Mouse (Mus musculus) gastrocnemius, postnatal 36 days (tissue): ENCODE results near the gene Creb3l1. TPM values are rescaled to one million over a fixed set of nuclear protein-coding genes. Genes with fewer than 3 reads are reported as not detected.

Source experiments
- DNase-seq, 2 experiments: peaks; one replicate each; pipeline ENCODE4 v3.0.0; 2022
- intact Hi-C: fragments of 180-260 bp; cut with DNase I; formaldehyde crosslinking; loops from one replicate; pipeline ENCODE4 v1.15.1; 2025
- total RNA-seq, 2 experiments: library from RNA; stranded (reverse); gene quantifications; 2 replicates each; pipeline ENCODE4 v1.2.3; 2021

Creb3l1 gene
- total RNA-seq, 2 experiments from 2014 or later, result 3.9 to 5.7 TPM

- intact Hi-C loops, result no loop called here
- DNase-seq, result peak; percentile 92 to 96
These were observed 16.2 kb downstream of the Creb3l1 start for GRCm38 (mm10) chr2:92007933-92008622.

- intact Hi-C loops, result no loop called here
These were observed 17.1 kb downstream of the Creb3l1 start for GRCm38 (mm10) chr2:92006983-92007921.

GRCm38 (mm10) chr2:92006491-92006890, 17.8 kb downstream of the Creb3l1 start:
- intact Hi-C loops, result no loop called here
- DNase-seq, result no peak

More at GRCm38 (mm10) chr2:92006983-92007921, 17.1 kb downstream of the Creb3l1 start:
- DNase-seq, result peak in 1 of 2 experiments; percentile 42

- no peak for DNase-seq
- intact Hi-C loops, result no loop called here
These were observed 19.7 kb downstream of the Creb3l1 start for GRCm38 (mm10) chr2:92004617-92005016.

GRCm38 (mm10) chr2:91997905-91998608, 26.2 kb downstream of the Creb3l1 start:
- DNase-seq, result no peak
- intact Hi-C loops, result no loop called here

GRCm38 (mm10) chr2:91996006-91996405, 28.3 kb downstream of the Creb3l1 start:
- intact Hi-C loops, result no loop called here
- DNase-seq, result no peak

- no peak for DNase-seq
These were observed 30.9 kb downstream of the Creb3l1 start for GRCm38 (mm10) chr2:91993409-91993808.

GRCm38 (mm10) chr2:91989750-91990149, 34.6 kb downstream of the Creb3l1 start:
- no peak for DNase-seq
- intact Hi-C loops, result loop anchor here (5.0 to 10.0 kb wide), 2 partner anchors 195 to 448 kb away; no protein-coding TSS in a partner anchor

More at GRCm38 (mm10) chr2:91993409-91993808, 30.9 kb downstream of the Creb3l1 start:
- intact Hi-C loops, result loop anchor here (5.0 kb wide), 1 partner anchor 444 kb away; no protein-coding TSS in a partner anchor

GRCm38 (mm10) chr2:91987542-91987941, 36.8 kb downstream of the Creb3l1 start:
- DNase-seq, result peak; percentile 75 to 78
- intact Hi-C loops, result loop anchor here (1.0 to 10.0 kb wide), 3 partner anchors 43 to 197 kb away; partner anchors contain the start of gene Gm9821

- intact Hi-C loops, result loop anchor here (2.0 to 10.0 kb wide), 2 partner anchors 41 to 199 kb away; partner anchors contain the start of gene Gm9821
- no peak for DNase-seq
These were observed 38.2 kb downstream of the Creb3l1 start for GRCm38 (mm10) chr2:91986071-91986470.

GRCm38 (mm10) chr2:91984906-91985525, 39.3 kb downstream of the Creb3l1 start:
- intact Hi-C loops, result loop anchor here (10.0 kb wide), 1 partner anchor 200 kb away; no protein-coding TSS in a partner anchor
- DNase-seq, result no peak

GRCm38 (mm10) chr2:91984439-91984838, 39.9 kb downstream of the Creb3l1 start:
- intact Hi-C loops, result loop anchor here (10.0 kb wide), 1 partner anchor 200 kb away; no protein-coding TSS in a partner anchor
- DNase-seq, result no peak

- intact Hi-C loops, result loop anchor here (10.0 kb wide), 1 partner anchor 204 kb away; no protein-coding TSS in a partner anchor
- DNase-seq, result no peak
These were observed 43.5 kb downstream of the Creb3l1 start for GRCm38 (mm10) chr2:91980830-91981229.

- no peak for DNase-seq
- intact Hi-C loops, result loop anchor here (10.0 kb wide), 1 partner anchor 205 kb away; no protein-coding TSS in a partner anchor
These were observed 44.1 kb downstream of the Creb3l1 start for GRCm38 (mm10) chr2:91980245-91980644.

- intact Hi-C loops, result loop anchor here (5.0 kb wide), 1 partner anchor 41 kb away; no protein-coding TSS in a partner anchor
- DNase-seq, result no peak
These were observed 45.8 kb downstream of the Creb3l1 start for GRCm38 (mm10) chr2:91978547-91978946.

GRCm38 (mm10) chr2:91977960-91978359, 46.3 kb downstream of the Creb3l1 start:
- DNase-seq, result no peak
- intact Hi-C loops, result loop anchor here (5.0 kb wide), 1 partner anchor 41 kb away; no protein-coding TSS in a partner anchor

GRCm38 (mm10) chr2:91975581-91976541, 48.4 kb downstream of the Creb3l1 start, which contains the start of gene Dgkz:
Gene Dgkz, minus strand, starts transcription at chr2:91975864.
- no peak for DNase-seq
- intact Hi-C loops, result loop anchor here (5.0 kb wide), 1 partner anchor 39 kb away; no protein-coding TSS in a partner anchor
